Mouse (Mus musculus) mammary gland, adult 2 months (tissue): ENCODE results near the gene Col4a5. TPM values are rescaled to one million over a fixed set of nuclear protein-coding genes. Genes with fewer than 3 reads are reported as not detected.

Experiments used
- polyA plus RNA-seq: library from polyadenylated mRNA; depleted of rRNA; stranded (reverse); fragments of >200 nt; gene quantifications from 2 replicates; pipeline ENCODE4 v1.2.3, GENCODE M21; 2012; ENCODE audit warnings: low replicate concordance; rRNA removed

The Col4a5 gene
- polyA plus RNA-seq, result 4.6 and 8.8 TPM in 2 replicates

GRCm38 (mm10) chrX:141475110-141475509 lies at the start of gene Col4a5:
Col4a5 (plus strand) TSS chrX:141475385.

GRCm38 (mm10) chrX:141473470-141474302 lies 1.5 kb upstream of the Col4a5 start, which contains the start of gene Col4a6:
Col4a6 (minus strand) TSS chrX:141474076.

GRCm38 (mm10) chrX:141724937-141725918 lies 250.0 kb downstream of the Col4a5 start, which contains the start of gene Irs4:
Irs4 (minus strand) TSS chrX:141725263.

Other genes with a start within 250 kb of the Col4a5 start
- gene Col4a6, start 1.3 kb upstream of the Col4a5 start, polyA plus RNA-seq, result 3.8 and 4.8 TPM in 2 replicates
- gene Irs4, start 249.9 kb downstream of the Col4a5 start, polyA plus RNA-seq, result not detected in 2 replicates